Mouse (Mus musculus) hematopoietic stem cell, adult 5-6 weeks (primary cell): ENCODE results near the gene Mblac1. TPM values are rescaled to one million over a fixed set of nuclear protein-coding genes. Genes with fewer than 3 reads are reported as not detected.

Source experiments
- ATAC-seq, 2 experiments: fragments of 125-278 bp in 1 of 2; replicated peaks in 1 of 2; 2 replicates each; pipeline ENCODE4 v1.8.0; 2016 to 2017; ENCODE audit warnings: inconsistent platforms in 2 of 2, mild to moderate bottlenecking in 2 of 2, moderate number of reproducible peaks in 2 of 2, low read depth in 1 of 2, moderate TSS enrichment in 1 of 2; ENCODE audit not compliant: low FRiP score in 2 of 2, poor library complexity in 2 of 2, severe bottlenecking in 2 of 2, insufficient read depth in 1 of 2, low TSS enrichment in 1 of 2
- total RNA-seq: library from RNA; stranded (forward); fragments of 172-1452, 232-1000 nt; gene quantifications from 2 replicates; pipeline ENCODE4 v1.2.3, GENCODE M21; 2017

Gene Mblac1
- 2.8 and 3.5 TPM in 2 replicates for total RNA-seq

GRCm38 (mm10) chr5:138193771-138194727 is at the start of gene Mblac1:
Gene Mblac1, plus strand, starts transcription at chr5:138194314.
- peak; percentile 74 to 78 for ATAC-seq

DNA sequence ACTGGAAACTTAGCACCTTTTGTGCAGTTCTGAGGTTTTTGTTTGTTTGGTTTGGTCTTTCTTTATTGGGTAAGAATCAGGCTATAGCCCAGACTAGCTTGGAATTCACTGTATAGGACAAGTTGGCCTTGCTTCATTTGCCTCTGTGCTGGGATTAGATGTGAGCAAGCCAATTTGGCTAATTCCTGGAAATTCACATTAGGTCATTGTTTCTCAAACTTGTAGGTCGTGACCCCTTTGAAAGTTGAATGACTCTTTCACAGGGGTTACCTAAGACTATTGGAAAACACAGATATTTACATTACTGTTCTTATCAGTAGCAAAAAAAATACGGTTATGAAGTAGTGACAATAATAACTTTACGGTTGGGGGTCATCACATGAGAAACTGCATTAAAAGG is 39.7 kb upstream of the Mblac1 start:
- no peak for ATAC-seq

GRCm38 (mm10) chr5:138155443-138155976 is 38.6 kb upstream of the Mblac1 start, which contains the start of gene Zfp113:
Gene Zfp113, minus strand, starts transcription at chr5:138155744.
- peak; percentile 94 to 97 for ATAC-seq

DNA sequence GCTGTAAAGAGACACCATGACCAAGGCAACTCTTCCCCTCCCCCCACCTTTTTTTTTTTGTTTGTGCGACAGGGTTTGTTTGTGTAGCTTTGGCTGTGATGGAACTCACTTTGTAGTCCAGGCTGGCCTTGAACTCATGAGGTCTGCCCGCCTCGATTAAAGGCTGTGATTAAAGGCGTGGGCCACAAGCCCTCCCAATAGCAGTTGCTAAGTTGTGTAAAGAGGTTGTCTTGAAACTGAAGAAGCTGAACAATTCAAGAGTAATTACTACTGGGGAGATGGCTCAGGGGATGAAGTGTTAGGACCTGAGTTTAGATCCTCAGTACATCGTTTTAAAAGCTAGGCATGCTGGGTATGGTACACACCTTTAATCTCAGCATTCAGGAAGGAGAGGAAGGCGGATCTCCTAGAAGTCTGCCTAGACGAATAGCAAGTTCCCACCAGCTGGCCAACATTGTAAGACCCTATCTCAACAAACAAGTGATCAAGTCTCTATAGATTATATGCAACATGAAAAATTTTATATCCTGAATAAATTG is 33.8 kb upstream of the Mblac1 start:
- ATAC-seq = no peak

DNA sequence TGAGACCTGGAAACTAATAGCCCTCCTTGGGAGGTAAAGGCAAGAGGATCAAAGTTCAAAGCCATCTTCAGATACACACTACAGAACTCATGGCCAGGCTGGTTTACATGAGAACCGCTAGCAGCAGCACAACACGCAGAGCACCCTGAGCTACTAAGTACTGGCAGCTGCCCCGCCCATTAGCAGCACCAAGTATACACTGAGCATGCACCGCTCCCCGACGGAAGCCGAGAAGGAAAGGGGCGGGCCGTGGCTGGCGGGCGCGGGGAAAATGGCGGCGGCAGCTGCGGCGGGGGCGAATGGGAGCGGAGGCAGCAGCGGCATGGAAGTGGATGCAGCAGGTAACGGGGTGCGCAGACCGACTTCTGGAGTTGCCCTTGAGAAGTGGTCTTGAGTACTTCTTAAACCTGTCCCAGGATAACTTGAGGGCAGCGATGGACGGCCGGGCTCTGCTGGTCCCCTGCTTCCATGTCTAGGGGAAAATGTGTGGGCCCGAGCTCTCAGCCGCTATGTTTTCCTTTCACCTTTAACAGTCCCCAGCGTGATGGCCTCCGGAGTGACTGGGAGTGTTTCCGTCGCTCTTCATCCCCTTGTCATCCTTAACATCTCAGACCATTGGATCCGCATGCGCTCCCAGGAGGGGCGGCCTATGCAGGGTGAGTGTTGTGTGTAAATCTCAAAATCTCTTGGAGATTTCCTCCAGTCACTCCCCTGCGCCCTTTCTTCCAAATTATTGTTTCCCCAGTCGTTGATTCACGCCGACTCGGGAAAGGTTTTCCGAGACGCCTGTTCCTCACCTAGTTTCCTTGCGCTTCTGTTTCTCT is 33.1 kb upstream of the Mblac1 start, which contains the start of gene Cops6:
Cops6 (plus strand) TSS at position 230 of the 824 bp plus-strand sequence.
- peak; percentile 95 for ATAC-seq

- no peak for ATAC-seq
These were observed 31.1 kb upstream of the Mblac1 start for GRCm38 (mm10) chr5:138163046-138163445.

DNA sequence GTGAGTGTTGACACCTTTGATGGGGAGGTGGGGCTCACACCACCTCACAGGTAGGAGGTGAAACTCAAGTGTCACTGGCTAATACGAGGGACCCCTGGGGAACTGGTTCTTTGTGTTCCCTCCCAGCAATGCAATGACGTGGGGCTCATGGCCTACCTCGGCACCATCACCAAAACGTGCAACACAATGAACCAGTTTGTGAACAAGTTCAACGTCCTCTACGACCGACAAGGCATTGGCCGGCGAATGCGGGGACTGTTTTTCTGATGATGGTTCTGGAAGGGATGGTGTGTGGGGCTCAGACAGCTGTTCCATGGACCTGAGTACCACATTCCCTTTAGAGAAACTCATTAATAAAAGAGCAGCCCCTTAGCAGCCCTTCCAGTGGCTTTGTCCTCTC is 30.5 kb upstream of the Mblac1 start:
- ATAC-seq = no peak

GRCm38 (mm10) chr5:138165594-138165993 is 28.5 kb upstream of the Mblac1 start:
- ATAC-seq = no peak

DNA sequence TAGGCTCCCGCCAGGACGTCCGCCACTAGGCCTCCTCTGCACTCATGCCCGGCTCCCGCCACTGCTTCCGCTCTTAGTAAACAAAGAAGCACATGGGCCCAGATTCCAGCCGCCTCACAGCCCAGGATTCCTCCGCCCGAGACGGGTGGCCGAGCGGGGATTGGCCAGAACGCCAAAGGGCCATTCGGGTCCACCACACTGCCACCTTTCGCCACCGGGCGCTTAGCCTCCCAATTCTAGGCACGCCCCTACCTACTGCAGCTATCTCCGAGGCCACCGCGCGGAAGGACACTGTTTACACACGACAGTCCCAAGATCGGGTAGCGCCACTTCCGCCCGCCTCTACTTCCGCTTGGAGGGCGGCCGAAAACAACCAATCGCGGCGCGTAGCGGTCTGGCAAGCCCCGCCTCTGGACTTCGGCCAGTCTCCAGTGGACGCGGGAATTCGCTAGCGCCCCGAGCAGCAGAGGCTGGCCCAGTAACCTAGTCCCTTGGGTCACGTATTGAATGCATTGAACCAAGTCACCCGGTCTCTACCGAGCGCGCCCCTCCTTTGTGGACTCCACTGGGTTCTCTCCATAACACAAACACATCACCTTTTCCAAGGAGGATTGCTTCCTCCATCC is 23.1 kb upstream of the Mblac1 start:
- ATAC-seq = peak; percentile 75

GRCm38 (mm10) chr5:138171695-138172491 is 22.2 kb upstream of the Mblac1 start, which contains the start of the genes Ap4m1 and Mcm7:
Gene Ap4m1, plus strand, starts transcription at chr5:138172002.
Gene Mcm7, minus strand, starts transcription at chr5:138172422.
- ATAC-seq = peak; percentile 73 to 77

DNA sequence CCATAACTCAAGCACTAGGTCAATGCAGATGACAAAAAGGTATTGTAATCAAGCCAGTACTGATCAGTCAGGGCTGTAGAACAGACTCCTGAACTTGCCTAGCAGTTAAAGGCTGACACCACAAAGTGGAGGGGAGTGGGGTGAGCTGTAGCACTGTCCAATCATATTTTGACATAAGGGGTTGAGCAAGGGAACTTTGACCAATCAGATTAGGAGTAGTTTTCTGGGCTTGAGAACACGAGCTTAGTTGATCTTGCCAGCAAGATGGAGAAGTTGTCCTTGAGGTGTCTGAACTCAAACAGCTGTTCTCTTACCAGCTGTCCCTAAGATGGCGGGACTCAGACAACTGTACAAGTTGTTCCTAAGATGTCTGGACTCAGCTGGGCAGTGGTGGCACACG is 20.9 kb upstream of the Mblac1 start:
- ATAC-seq = no peak

DNA sequence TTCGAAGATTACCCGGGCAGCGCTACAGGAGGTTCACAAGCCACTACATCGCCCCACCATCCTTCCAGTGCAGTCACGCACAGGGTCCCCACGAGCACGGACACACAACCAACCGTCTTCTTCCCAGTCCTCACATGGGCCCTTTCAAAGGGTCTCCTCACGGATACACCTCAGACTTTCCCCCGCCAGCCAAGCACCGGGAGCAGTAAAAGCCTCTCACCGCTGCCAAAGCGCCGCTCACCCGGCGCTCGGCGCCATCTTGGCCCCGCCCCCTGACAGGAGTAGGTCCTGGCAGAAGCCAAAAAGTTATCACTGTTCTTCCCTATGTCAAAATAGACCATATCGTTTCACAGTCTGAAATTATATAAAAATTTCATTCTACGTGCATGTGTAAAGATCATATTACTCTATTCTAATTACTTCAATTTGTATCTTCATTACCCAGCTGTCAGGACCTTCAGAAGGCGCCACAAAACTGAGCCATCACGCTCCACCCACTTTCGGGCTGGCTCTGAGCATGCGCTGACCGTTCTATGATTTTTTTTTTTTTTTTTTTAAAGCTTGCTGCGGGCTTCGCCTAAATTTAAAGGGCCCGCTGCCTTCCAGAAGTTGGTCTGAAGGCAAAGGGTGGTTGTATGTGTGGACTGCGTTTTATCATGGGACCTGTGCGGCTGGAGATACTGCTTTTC is 7.0 kb upstream of the Mblac1 start, which contains the start of the genes Taf6 and Cnpy4:
Taf6 (minus strand) TSS at position 502 of the 689 bp plus-strand sequence.
Cnpy4 (plus strand) TSS at position 536 of the 689 bp plus-strand sequence.
- peak; percentile 81 to 83 for ATAC-seq

DNA sequence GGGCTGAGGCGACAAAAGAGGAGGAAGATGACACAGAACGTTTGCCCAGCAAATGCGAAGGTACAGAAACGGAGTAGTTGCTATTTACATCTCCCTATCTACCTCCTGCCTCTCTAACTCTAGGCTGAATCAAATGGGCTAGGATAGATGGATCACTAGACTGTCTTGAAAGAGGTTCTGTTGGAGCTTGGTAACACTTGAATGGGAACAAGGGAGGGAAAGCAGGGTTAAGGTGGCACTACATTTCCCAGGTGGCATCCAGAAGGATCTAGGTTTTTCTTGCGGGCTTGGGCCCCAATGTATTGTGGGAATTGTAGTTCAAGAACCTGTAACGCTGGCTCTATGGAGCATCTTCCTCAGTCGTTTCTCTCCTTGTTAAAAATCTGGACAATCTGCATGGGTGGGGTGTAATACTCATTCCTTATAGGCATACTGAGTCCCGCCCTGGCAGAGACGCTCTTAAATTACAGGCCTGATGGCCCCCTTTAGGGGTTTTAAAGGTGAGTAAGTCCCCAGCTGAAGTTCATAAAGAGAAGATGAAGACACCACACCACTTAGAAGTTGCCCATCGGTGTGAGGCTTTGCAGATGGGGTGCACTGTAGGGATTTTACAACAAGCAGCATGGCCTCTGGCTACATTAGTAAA is 6.3 kb upstream of the Mblac1 start:
- ATAC-seq = peak; percentile 71 to 80

GRCm38 (mm10) chr5:138194755-138195345 is 736 bp downstream of the Mblac1 start:
- peak; percentile 4 to 14; a peak in 1 of 4 replicates for ATAC-seq

GRCm38 (mm10) chr5:138195463-138195862 is 1.3 kb downstream of the Mblac1 start:
- ATAC-seq = 0 out of 4 replicates have a peak, but pooled peaks have one; percentile 8 to 26
